Mouse (Mus musculus) hindbrain, postnatal 0 days (tissue): Measurements from ENCODE around the gene Rfc5. TPM values are rescaled to one million over a fixed set of nuclear protein-coding genes. Genes with fewer than 3 reads are reported as not detected.

Experiments used
- ATAC-seq: fragments of 200-750 bp; cut with Nextera tagmentation; 2 replicates; pipeline ENCODE4 v1.8.0; 2017; ENCODE audit warnings: mild to moderate bottlenecking, moderate TSS enrichment, moderate library complexity
- DNase-seq: peaks from one replicate; pipeline ENCODE4 v3.0.0-alpha.2; 2015; ENCODE audit warnings: low spot score
- H3K27ac ChIP-seq: fragments of 300-500 bp; sonication (generic); 2 replicates; pipeline ENCODE4 v1.5.1; 2014; ENCODE audit warnings: mild to moderate bottlenecking
- H3K27me3 ChIP-seq: fragments of 300-500 bp; sonication (generic); 2 replicates; pipeline ENCODE4 v1.6.1; 2014; ENCODE audit warnings: low read length, mixed read lengths; ENCODE audit not compliant: insufficient read depth
- H3K36me3 ChIP-seq: fragments of 300-500 bp; sonication (generic); 2 replicates; pipeline ENCODE4 v1.6.1; 2014; ENCODE audit warnings: low read length, mixed read lengths; ENCODE audit not compliant: insufficient read depth
- H3K4me1 ChIP-seq: fragments of 300-500 bp; sonication (generic); 2 replicates; pipeline ENCODE4 v1.6.1; 2014; ENCODE audit warnings: antibody characterized with exemption, low read length, mixed read lengths; ENCODE audit not compliant: insufficient read depth
- H3K4me2 ChIP-seq: fragments of 300-500 bp; sonication (generic); 2 replicates; pipeline ENCODE4 v1.6.1; 2014; ENCODE audit warnings: low read depth, mild to moderate bottlenecking, low read length, moderate library complexity, mixed read lengths
- H3K4me3 ChIP-seq: fragments of 300-500 bp; sonication (generic); 2 replicates; pipeline ENCODE4 v1.5.1; 2014; ENCODE audit warnings: low read length
- H3K9ac ChIP-seq: fragments of 300-500 bp; sonication (generic); replicated peaks from 2 replicates; pipeline ENCODE4 v1.6.1; 2014; ENCODE audit warnings: mild to moderate bottlenecking, low read length, moderate library complexity, mixed read lengths
- H3K9me3 ChIP-seq: fragments of 300-500 bp; sonication (generic); 2 replicates; pipeline ENCODE4 v1.6.1; 2016; ENCODE audit warnings: low read length, mixed read lengths
- CTCF ChIP-seq: IDR thresholded peaks from 2 replicates; pipeline ENCODE4 v1.5.1; 2016; ENCODE audit warnings: antibody characterized with exemption, control low read depth, low read depth
- WGBS: fragments of 180-500 bp; shearing (Covaris S2); extraction: QIAGEN DNeasy Blood & Tissue Kit; methylation state at CpG from one replicate; pipeline ENCODE4 v1.1.7; 2014; 5-methylcytosine and 5-hydroxymethylcytosine counted together
- polyA plus RNA-seq: library from polyadenylated mRNA; unstranded; fragments of >200 nt; fragmentation: Nextera tagmentation; extraction: Ambion mirVana; gene quantifications from 2 replicates; pipeline ENCODE4 v1.2.1, GENCODE M21; 2015
- total RNA-seq: library from RNA; depleted of rRNA; stranded (reverse); fragments of >200 nt; gene quantifications from 2 replicates; pipeline ENCODE4 v1.2.3, GENCODE M21; 2014

Gene Rfc5
- total and polyA plus RNA-seq, 2 experiments from 2014 or later, result 16.6 to 26.5 TPM

DNA sequence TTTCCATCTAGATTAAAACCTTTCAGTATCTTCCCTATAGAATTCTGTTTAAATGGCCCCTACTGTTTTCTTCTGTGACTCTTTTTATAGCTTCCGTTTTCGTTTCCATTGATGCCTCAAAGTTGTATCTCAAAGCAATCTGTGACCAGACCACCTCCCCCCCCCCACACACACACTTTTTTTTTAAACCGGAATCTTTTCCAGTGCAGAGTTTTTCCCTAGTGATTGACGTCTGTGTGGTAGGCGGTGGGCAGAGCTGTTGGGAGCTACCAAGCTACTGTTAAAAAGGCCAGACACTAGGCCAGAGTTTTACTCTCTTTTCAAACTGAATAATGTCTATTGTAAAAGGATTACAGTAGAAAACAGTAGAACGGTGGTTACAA, 30.6 kb downstream of the Rfc5 start:
- DNase-seq (peak; percentile 19), ATAC-seq (no peak)
- peak overlapping the region; percentile 98 for H3K9ac ChIP-seq
- no peaks in the 10 kb centered on the region for H3K36me3 ChIP-seq
- peaks cover 16% of the 10 kb centered on the region; the same call in 1 of the 2 replicates for H3K4me1 ChIP-seq
- no peaks in the 10 kb centered on the region for H3K27me3 ChIP-seq
- peak overlapping the region; percentile 95 for H3K27ac ChIP-seq
- TF ChIP-seq CTCF, result no peak
- peak overlapping the region; percentile 98 for H3K4me3 ChIP-seq
- H3K4me2 ChIP-seq, result peak overlapping the region; percentile 79
- WGBS, result 3% methylated on average over 6 of the region's 6 CpGs
- H3K9me3 ChIP-seq, result no peaks in the 10 kb centered on the region

DNA sequence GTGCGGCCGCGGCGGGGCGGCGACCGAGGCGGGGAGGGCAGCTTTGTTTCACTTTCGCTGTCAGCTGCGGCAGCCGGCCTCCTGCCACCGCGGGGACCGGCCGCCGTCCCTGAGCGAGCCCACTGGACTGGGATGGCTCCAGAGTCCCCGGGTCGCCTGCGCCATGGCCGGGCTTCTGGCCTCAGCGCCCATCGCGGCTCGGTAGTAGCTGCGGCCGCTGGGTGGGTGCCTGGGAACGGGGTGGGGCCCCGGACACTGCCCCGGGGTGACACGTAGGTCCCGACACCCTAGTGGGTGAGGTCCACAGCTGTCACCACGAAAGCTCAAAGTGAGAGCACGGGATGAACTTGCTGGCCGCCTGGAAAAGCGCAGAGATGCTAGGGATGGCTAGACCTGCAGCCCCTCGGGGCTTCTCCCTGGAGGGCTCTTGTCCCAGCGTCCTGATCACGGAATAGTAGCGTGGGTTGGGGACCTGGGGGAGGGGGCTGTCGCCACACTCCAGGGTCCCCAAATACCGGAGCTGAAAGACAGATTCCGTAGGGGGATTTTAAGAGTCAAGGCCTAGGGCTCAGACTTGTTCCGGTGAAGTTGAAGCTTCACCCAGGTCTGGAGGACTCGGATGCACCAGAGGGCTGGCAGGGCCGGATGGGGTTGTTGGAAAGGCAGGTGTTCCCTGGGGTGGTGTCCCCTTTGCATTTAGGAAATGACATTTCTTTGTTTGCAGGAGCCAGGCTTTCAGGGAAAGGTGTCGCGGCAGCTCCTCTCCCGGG, 31.2 kb downstream of the Rfc5 start:
- ATAC-seq, result peak; percentile 52
- no peak for TF ChIP-seq CTCF
- DNase-seq, result peak; percentile 28
- H3K4me2 ChIP-seq, result peak overlapping the region; percentile 79
- H3K4me1 ChIP-seq, result peaks cover 16% of the 10 kb centered on the region; the same call in 1 of the 2 replicates
- H3K36me3 ChIP-seq, result no peaks in the 10 kb centered on the region
- WGBS, result under 1% methylated on average over 40 of the region's 49 CpGs
- no peaks in the 10 kb centered on the region for H3K9me3 ChIP-seq
- H3K27ac ChIP-seq, result peak overlapping the region; percentile 95
- peak overlapping the region; percentile 98 for H3K9ac ChIP-seq
- no peaks in the 10 kb centered on the region for H3K27me3 ChIP-seq
- peak overlapping the region; percentile 98 for H3K4me3 ChIP-seq

- Histone ChIP-seq H3K9ac (peak within 1 kb of the TSS; percentile 98), H3K27me3 (no peaks in the 10 kb centered on the region), H3K4me1 (peaks cover 16% of the 10 kb centered on the region; the same call in 1 of the 2 replicates), H3K4me3 (peak within 1 kb of the TSS; percentile 98), H3K4me2 (peak within 1 kb of the TSS; percentile 79), H3K36me3 (no peaks in the 10 kb centered on the region), H3K27ac (peak within 1 kb of the TSS; percentile 95), H3K9me3 (no peaks in the 10 kb centered on the region)
- under 1% methylated on average over 18 of the region's 54 CpGs for WGBS
- peak; percentile 85 for DNase-seq
- TF ChIP-seq CTCF, result no peak
- peak; percentile 81 for ATAC-seq
Observed at GRCm38 (mm10) chr5:117357129-117357477, 31.7 kb downstream of the Rfc5 start, which contains the start of gene Wsb2. Gene Wsb2, plus strand, starts transcription at chr5:117357304.

GRCm38 (mm10) chr5:117356365-117357128, 32.3 kb downstream of the Rfc5 start:
- peaks cover 16% of the 10 kb centered on the region; the same call in 1 of the 2 replicates for H3K4me1 ChIP-seq
- WGBS, result 2% methylated on average over 21 of the region's 24 CpGs
- H3K36me3 ChIP-seq, result no peaks in the 10 kb centered on the region
- DNase-seq (peak; percentile 57), ATAC-seq (peak; percentile 57)
- TF ChIP-seq CTCF, result no peak
- H3K27ac ChIP-seq, result peak overlapping the region; percentile 95
- H3K9me3 ChIP-seq, result no peaks in the 10 kb centered on the region
- no peaks in the 10 kb centered on the region for H3K27me3 ChIP-seq
- peak overlapping the region; percentile 98 for H3K9ac ChIP-seq
- peak overlapping the region; percentile 98 for H3K4me3 ChIP-seq
- peak overlapping the region; percentile 79 for H3K4me2 ChIP-seq

GRCm38 (mm10) chr5:117355648-117356303, 33.1 kb downstream of the Rfc5 start:
- peak; percentile 21 for DNase-seq
- WGBS, result 46% methylated on average over 14 of the region's 14 CpGs
- H3K27ac ChIP-seq, result peak overlapping the region; percentile 95
- H3K36me3 ChIP-seq, result no peaks in the 10 kb centered on the region
- no peak for ATAC-seq
- TF ChIP-seq CTCF, result peak; percentile 62
- no peaks in the 10 kb centered on the region for H3K27me3 ChIP-seq
- peak overlapping the region; percentile 79 for H3K4me2 ChIP-seq
- no peaks in the 10 kb centered on the region for H3K9me3 ChIP-seq
- H3K4me3 ChIP-seq, result peak overlapping the region; percentile 98
- H3K4me1 ChIP-seq, result peaks cover 12% of the 10 kb centered on the region; the same call in 1 of the 2 replicates
- H3K9ac ChIP-seq, result no peak overlapping the region

DNA sequence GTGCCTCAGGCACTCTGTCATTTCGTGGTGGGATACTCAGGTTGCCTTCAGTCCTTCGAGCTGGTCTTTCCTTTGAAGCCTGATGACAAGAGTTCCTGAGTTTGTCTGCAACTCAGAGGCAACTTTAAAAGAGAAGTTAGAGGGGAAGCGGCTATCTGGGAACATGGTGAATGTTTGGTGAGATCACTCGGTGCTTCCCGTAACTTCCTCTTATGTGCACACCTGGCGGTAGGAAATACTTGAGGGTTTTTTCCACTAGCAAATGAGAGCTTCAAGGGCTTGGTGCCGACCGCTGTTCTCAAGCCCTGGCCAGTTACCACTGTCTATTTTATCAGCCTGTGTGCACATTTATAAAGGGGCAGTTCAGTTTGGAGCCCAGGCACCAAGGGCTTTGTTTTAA, 34.7 kb downstream of the Rfc5 start:
- Histone ChIP-seq H3K9me3 (no peaks in the 10 kb centered on the region), H3K36me3 (no peaks in the 10 kb centered on the region), H3K4me3 (no peak overlapping the region), H3K4me1 (no peaks in the 10 kb centered on the region), H3K27me3 (no peaks in the 10 kb centered on the region), H3K4me2 (no peak overlapping the region), H3K9ac (no peak overlapping the region), H3K27ac (no peak overlapping the region)
- no peak for TF ChIP-seq CTCF
- ATAC-seq (no peak), DNase-seq (no peak)
- 76% methylated on average over 8 of the region's 8 CpGs for WGBS
